Mouse (Mus musculus) testis, adult 2 months (tissue): ENCODE results near the gene Dnm1.

Experiments used
- CTCF ChIP-seq: fragments of 200-500 bp; IDR thresholded peaks from 2 replicates; pipeline ENCODE4 v1.5.1; 2012; ENCODE audit warnings: low read depth, mild to moderate bottlenecking, inconsistent platforms, low read length, moderate library complexity; ENCODE audit not compliant: control insufficient read depth, insufficient read depth, insufficient replicate concordance
- POLR2A ChIP-seq: fragments of 200-500 bp; IDR thresholded peaks from 2 replicates; pipeline ENCODE4 v1.6.1; 2012; ENCODE audit warnings: low read depth, mild to moderate bottlenecking, inconsistent platforms, low read length, moderate library complexity; ENCODE audit not compliant: control insufficient read depth

- TF ChIP-seq CTCF: peak; percentile 61; the same call in 1 of the 2 replicates
- TF ChIP-seq POLR2A: 0 out of 2 replicates have a peak, but pooled peaks have one; percentile 15
Observed at GRCm38 (mm10) chr2:32304145-32304832, 48.8 kb downstream of the Dnm1 start.
